Mouse (Mus musculus) testis, adult 2 months (tissue): ENCODE results near the gene Rag2. TPM values are rescaled to one million over a fixed set of nuclear protein-coding genes. Genes with fewer than 3 reads are reported as not detected.

Experiments used
- H3K27ac ChIP-seq: fragments of 200-500 bp; 2 replicates; pipeline ENCODE4 v1.5.1; 2012; ENCODE audit warnings: low read depth, low read length; ENCODE audit not compliant: control insufficient read depth, insufficient read depth
- H3K27me3 ChIP-seq: fragments of 200-500 bp; 2 replicates; pipeline ENCODE4 v1.6.1; 2012; ENCODE audit warnings: mild to moderate bottlenecking, low read length, moderate library complexity; ENCODE audit not compliant: control insufficient read depth, insufficient read depth
- H3K36me3 ChIP-seq: fragments of 200-500 bp; 2 replicates; pipeline ENCODE4 v1.6.1; 2012; ENCODE audit warnings: mild to moderate bottlenecking, low read length; ENCODE audit not compliant: control insufficient read depth, insufficient read depth
- H3K4me1 ChIP-seq: fragments of 200-500 bp; 2 replicates; pipeline ENCODE4 v1.6.1; 2012; ENCODE audit warnings: low read length; ENCODE audit not compliant: control insufficient read depth, insufficient read depth
- H3K4me3 ChIP-seq: fragments of 200-500 bp; 2 replicates; pipeline ENCODE4 v1.5.1; 2012; ENCODE audit warnings: low read depth, mild to moderate bottlenecking, low read length, moderate library complexity, mixed read lengths; ENCODE audit not compliant: control insufficient read depth
- CTCF ChIP-seq: fragments of 200-500 bp; IDR thresholded peaks from 2 replicates; pipeline ENCODE4 v1.5.1; 2012; ENCODE audit warnings: low read depth, mild to moderate bottlenecking, inconsistent platforms, low read length, moderate library complexity; ENCODE audit not compliant: control insufficient read depth, insufficient read depth, insufficient replicate concordance
- POLR2A ChIP-seq: fragments of 200-500 bp; IDR thresholded peaks from 2 replicates; pipeline ENCODE4 v1.6.1; 2012; ENCODE audit warnings: low read depth, mild to moderate bottlenecking, inconsistent platforms, low read length, moderate library complexity; ENCODE audit not compliant: control insufficient read depth
- polyA plus RNA-seq: library from polyadenylated mRNA; depleted of rRNA; stranded (reverse); fragments of >200 nt; gene quantifications from 2 replicates; pipeline ENCODE4 v1.2.3, GENCODE M21; 2012; rRNA removed

The Rag2 gene
- polyA plus RNA-seq, 1 experiment: 0.35 TPM

DNA sequence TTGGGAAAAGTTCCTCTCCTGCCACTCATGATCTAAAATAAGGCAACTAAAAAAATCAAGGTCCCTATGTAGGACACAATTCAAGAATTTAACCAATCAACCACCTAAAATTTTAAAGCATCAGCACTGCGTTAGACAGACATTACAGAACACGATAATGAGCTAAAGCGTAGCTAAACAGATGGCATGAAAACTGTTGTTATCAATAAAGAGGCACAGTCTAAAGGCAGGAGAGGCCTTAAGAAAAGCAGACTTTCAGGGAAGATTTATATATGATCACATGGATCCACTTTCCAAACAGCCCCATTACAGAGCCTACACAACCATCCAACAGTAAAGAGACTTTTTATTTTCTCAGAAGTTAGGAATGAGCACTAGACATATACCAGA is 41.2 kb downstream of the Rag2 start:
- no peaks in the 10 kb centered on the region for H3K4me1 ChIP-seq
- no peak overlapping the region for H3K27ac ChIP-seq
- H3K36me3 ChIP-seq: no peaks in the 10 kb centered on the region
- H3K4me3 ChIP-seq: no peak overlapping the region
- TF ChIP-seq CTCF: no peak
- no peak for TF ChIP-seq POLR2A
- no peaks in the 10 kb centered on the region for H3K27me3 ChIP-seq

DNA sequence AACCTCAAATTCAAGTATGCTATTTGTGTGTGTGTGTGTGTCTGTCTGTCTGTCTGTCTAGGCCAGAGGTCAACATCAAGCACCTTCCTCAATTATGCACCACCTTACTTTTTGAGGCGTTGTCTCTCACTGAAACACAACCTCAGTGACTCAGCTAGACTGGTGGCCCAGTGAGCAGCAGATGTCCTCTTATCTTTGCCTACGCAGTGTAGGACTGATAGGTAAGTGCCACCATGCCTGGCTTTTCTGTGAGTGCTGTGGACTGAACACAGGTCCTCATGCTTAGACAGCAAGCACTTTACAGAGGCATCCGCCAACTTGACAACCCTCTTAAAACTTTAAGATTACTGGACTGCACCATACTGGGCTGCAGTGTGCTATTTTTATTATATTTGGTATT is 44.2 kb downstream of the Rag2 start:
- H3K4me3 ChIP-seq: no peak overlapping the region
- H3K4me1 ChIP-seq: no peaks in the 10 kb centered on the region
- H3K27me3 ChIP-seq: no peaks in the 10 kb centered on the region
- H3K27ac ChIP-seq: no peak overlapping the region
- H3K36me3 ChIP-seq: no peaks in the 10 kb centered on the region
- no peak for TF ChIP-seq CTCF
- no peak for TF ChIP-seq POLR2A

DNA sequence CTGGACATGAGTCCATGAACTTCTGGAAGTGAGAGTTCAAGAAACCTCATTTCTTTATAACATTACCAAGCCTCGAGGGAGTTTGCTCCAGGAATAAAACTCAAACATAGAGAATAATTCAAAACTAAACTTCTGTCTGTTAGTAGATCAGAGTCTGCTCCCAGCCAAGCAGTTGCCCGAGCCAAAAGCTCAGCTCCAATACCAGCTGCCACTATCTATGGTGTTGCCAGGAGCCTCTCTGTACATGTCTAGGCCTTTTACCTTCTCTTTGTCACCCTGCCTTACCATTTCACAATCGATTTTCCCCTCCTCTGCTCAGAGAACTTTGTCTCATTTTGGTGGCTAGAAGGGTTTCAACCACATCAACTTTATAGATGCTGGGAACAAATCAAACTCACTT is 49.0 kb downstream of the Rag2 start:
- TF ChIP-seq CTCF (no peak), POLR2A (no peak)
- H3K4me1 ChIP-seq: 0 out of 2 replicates have a peak, but pooled peaks cover 3% of the 10 kb centered on the region
- H3K27ac ChIP-seq: no peak overlapping the region
- no peak overlapping the region for H3K4me3 ChIP-seq
- no peaks in the 10 kb centered on the region for H3K36me3 ChIP-seq
- H3K27me3 ChIP-seq: no peaks in the 10 kb centered on the region

DNA sequence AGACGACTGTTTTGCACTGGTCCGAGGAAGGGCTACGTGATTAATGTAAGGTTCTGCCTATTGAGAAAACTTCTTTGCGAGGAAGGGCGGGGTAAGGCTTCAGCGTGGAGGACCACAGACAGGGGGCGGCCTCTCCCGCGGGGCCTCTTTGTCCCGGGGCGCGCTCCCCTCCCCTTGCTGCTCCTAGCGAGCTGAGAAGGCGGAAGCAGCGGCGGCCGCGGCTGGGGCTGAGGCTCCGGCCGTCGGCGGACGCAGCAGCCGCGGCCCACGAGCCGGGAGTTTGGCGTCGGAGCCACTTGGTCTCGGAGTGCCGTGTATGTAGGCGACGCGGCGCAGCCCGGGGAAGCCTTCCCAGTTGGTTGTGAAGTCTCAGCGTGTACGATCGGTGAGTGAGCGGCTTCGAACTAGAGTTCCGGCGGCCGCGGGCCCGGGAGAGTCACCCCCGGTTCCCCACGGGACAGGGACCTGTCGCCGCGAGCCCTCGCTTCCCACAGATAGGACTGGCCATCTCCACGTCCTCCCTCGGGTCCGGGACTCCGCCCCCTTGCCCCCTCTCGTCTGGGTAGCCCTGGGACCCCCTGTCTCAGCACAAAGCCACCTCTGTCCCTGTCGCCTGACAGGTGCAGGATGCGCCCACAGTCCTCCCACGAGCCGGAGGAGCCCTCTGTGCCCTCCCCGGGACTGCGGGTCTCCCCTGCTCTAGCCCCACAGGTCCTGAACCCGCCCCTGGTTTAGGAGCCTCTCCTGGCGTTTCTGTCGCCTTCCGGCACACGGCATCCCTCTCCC is 53.9 kb downstream of the Rag2 start, which contains the start of gene Traf6:
Gene Traf6 (plus strand): TSS at position 194 of the 786 bp plus-strand sequence.
- H3K4me1 ChIP-seq: peaks cover 5% of the 10 kb centered on the region
- no peaks in the 10 kb centered on the region for H3K36me3 ChIP-seq
- H3K27me3 ChIP-seq: no peaks in the 10 kb centered on the region
- peak within 1 kb of the TSS; percentile 82 for H3K4me3 ChIP-seq
- H3K27ac ChIP-seq: no peak within 1 kb of the TSS
- TF ChIP-seq CTCF (peak; percentile 38; the same call in 1 of the 2 replicates), POLR2A (peak; percentile 35; the same call in 1 of the 2 replicates)

DNA sequence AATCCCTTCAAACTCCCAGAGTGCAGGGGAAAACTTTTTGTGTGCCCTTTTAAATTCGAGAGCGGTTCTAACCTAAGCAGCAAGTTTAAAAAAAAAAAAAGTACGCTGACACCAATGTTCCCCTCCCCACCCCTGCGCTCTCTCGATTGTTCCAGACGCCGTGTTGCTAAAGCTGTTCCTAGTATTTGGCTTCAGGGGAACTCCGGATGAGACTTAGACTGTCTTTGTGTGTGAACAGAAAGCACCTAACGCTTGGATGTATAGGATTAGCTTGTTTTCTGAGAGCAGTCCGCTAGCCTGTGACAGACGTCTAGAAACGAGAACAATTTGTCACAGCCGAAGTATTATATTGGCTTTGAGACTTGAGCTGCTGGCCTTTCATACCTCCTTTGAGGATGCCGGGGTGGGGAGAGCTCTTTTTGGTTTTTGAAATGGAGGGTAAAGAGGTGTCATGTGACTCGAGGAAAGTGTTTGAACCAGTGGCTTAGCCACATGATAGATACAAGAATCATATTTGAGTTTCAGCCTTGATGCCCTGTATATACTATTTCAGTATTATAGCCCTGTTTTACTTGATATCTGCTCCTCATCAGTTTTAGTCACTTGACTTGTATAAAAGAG is 54.8 kb downstream of the Rag2 start:
- Histone ChIP-seq H3K27ac (no peak overlapping the region), H3K36me3 (no peaks in the 10 kb centered on the region), H3K4me3 (no peak overlapping the region; the same call in 1 of the 2 replicates), H3K4me1 (peaks cover 5% of the 10 kb centered on the region), H3K27me3 (no peaks in the 10 kb centered on the region)
- TF ChIP-seq POLR2A (no peak), CTCF (no peak)

Other genes with a start within 250 kb of the Rag2 start
- gene Rag1, start 24.8 kb downstream of the Rag2 start, polyA plus RNA-seq: 0.17 and 0.25 TPM in 2 replicates
- 41.9 and 51.8 TPM in 2 replicates for gene B230118H07Rik, start 24.8 kb downstream of the Rag2 start, polyA plus RNA-seq
- 1.9 and 2.7 TPM in 2 replicates for gene Traf6, start 53.7 kb downstream of the Rag2 start, polyA plus RNA-seq